Mouse (Mus musculus): ENCODE results near the gene Adcy1. TPM values are rescaled to one million over a fixed set of nuclear protein-coding genes. Genes with fewer than 3 reads are reported as not detected.

The Adcy1 gene
- polyA plus RNA-seq, 2 experiments = 1.8 to 3.1 TPM

DNA sequence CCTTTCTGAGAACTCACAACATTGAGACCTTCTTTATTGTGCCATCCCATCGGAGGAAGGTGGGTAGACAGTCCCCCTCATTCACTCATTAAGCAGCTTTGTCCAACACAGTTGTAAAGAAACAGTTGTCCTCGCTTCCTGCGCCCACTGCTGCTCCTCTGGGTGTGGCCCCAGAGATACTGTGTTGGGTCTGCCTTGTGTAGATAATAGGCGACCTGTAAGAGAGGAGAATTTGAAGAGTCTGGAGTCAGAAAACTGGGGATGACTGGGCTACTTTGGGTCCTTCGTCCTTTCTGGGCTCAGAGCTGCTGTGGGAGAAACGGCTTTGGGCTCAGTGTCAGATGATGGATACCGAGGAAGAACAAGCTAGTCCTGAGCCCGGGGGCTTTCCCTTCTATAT, 75.1 kb downstream of the Adcy1 start:
- no peaks in the 10 kb centered on the region for H3K9me3 ChIP-seq (ENCODE audit: control insufficient read depth, low read length)
- no peak for DNase-seq (ENCODE audit: low spot score)
- H3K4me2 ChIP-seq (replicated peaks; ENCODE audit: low read depth, low read length, severe bottlenecking) = no peak overlapping the region
- 90% methylated on average over 8 of the region's 8 CpGs for WGBS
- no peak for TF ChIP-seq POLR2A (IDR thresholded peaks at IDR 0.05; ENCODE audit: borderline replicate concordance, extremely low read depth, insufficient read depth, insufficient read length)
- H3K27ac ChIP-seq (replicated peaks; ENCODE audit: low read depth, low read length) = no peak overlapping the region
- H3K4me1 ChIP-seq (ENCODE audit: control insufficient read depth, insufficient read depth, low read length) = peaks cover 6% of the 10 kb centered on the region
- no peak for ATAC-seq (ENCODE audit: low FRiP score, low read depth)
- no peaks in the 10 kb centered on the region for H3K27me3 ChIP-seq (ENCODE audit: control insufficient read depth, insufficient read depth, low read length)
- H3K9ac ChIP-seq (ENCODE audit: low read depth, low read length, severe bottlenecking) = no peak overlapping the region
- no peak overlapping the region for H3K4me3 ChIP-seq (replicated peaks; ENCODE audit: low read length)
- no peaks in the 10 kb centered on the region for H3K36me3 ChIP-seq (ENCODE audit: control insufficient read depth, insufficient read depth, low read length)

DNA sequence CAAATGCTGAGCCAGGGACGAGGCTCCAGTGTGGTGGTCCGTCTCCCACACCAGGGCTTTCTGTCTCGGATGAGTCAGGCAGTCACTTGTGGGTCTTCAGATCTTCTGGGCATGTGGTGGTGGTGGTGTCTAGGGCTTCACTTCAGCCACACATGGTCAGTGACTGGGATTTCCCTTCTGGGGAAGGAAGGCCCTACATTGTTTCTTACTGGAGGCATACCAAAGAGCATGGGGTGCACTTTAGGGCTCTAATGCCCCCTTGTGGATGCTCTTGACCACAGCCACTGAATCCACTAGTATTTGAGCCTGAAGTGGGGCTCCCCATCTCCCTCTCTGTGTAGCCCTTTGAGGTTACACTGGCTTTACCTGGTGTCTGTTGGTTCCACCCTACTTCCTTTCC, 77.2 kb downstream of the Adcy1 start:
- H3K27ac ChIP-seq (replicated peaks; ENCODE audit: low read depth, low read length) = no peak overlapping the region
- no peak for TF ChIP-seq POLR2A (IDR thresholded peaks at IDR 0.05; ENCODE audit: borderline replicate concordance, extremely low read depth, insufficient read depth, insufficient read length)

DNA sequence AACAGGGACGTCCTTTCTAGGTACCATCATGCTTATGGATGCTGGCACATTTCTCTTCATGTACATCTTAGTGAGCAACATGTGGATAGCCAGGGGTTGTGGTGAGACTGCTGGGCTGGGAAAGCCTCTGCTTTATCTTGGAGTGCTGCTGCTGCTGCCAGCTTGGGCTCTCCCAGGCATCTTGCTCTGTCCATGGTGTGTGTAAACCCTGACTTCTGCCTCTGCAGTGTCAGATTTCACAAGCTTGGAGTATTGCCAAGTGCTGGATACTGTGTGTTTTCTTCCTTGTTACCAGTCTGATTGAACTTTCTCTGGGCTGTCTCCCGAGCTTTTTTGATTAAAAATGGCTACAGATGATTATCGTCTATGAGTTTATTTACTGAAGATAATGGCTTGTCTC, 79.4 kb downstream of the Adcy1 start:
- Histone ChIP-seq H3K4me3 (replicated peaks; ENCODE audit: low read length) (no peak overlapping the region), H3K27ac (replicated peaks; ENCODE audit: low read depth, low read length) (no peak overlapping the region), H3K9me3 (ENCODE audit: control insufficient read depth, low read length) (no peaks in the 10 kb centered on the region), H3K4me2 (replicated peaks; ENCODE audit: low read depth, low read length, severe bottlenecking) (no peak overlapping the region), H3K4me1 (ENCODE audit: control insufficient read depth, insufficient read depth, low read length) (peaks cover 6% of the 10 kb centered on the region), H3K9ac (ENCODE audit: low read depth, low read length, severe bottlenecking) (no peak overlapping the region), H3K36me3 (ENCODE audit: control insufficient read depth, insufficient read depth, low read length) (no peaks in the 10 kb centered on the region), H3K27me3 (ENCODE audit: control insufficient read depth, insufficient read depth, low read length) (no peaks in the 10 kb centered on the region)
- DNase-seq (ENCODE audit: low spot score) (peak; percentile 82), ATAC-seq (ENCODE audit: low FRiP score, low read depth) (no peak; the same call in 1 of the 2 replicates)
- WGBS = 17% methylated on average over 3 of the region's 3 CpGs
- TF ChIP-seq POLR2A (IDR thresholded peaks at IDR 0.05; ENCODE audit: borderline replicate concordance, extremely low read depth, insufficient read depth, insufficient read length) = no peak

More for the DNA sequence above, 77.2 kb downstream of the Adcy1 start:
- WGBS = 98% methylated on average over 3 of the region's 3 CpGs
- no peak for ATAC-seq (ENCODE audit: low FRiP score, low read depth)
- no peaks in the 10 kb centered on the region for H3K9me3 ChIP-seq (ENCODE audit: control insufficient read depth, low read length)
- peaks cover 6% of the 10 kb centered on the region for H3K4me1 ChIP-seq (ENCODE audit: control insufficient read depth, insufficient read depth, low read length)
- no peak overlapping the region for H3K9ac ChIP-seq (ENCODE audit: low read depth, low read length, severe bottlenecking)
- DNase-seq (ENCODE audit: low spot score) = peak; percentile 66
- no peak overlapping the region for H3K4me2 ChIP-seq (replicated peaks; ENCODE audit: low read depth, low read length, severe bottlenecking)
- H3K27me3 ChIP-seq (ENCODE audit: control insufficient read depth, insufficient read depth, low read length) = no peaks in the 10 kb centered on the region
- H3K4me3 ChIP-seq (replicated peaks; ENCODE audit: low read length) = no peak overlapping the region
- H3K36me3 ChIP-seq (ENCODE audit: control insufficient read depth, insufficient read depth, low read length) = no peaks in the 10 kb centered on the region

DNA sequence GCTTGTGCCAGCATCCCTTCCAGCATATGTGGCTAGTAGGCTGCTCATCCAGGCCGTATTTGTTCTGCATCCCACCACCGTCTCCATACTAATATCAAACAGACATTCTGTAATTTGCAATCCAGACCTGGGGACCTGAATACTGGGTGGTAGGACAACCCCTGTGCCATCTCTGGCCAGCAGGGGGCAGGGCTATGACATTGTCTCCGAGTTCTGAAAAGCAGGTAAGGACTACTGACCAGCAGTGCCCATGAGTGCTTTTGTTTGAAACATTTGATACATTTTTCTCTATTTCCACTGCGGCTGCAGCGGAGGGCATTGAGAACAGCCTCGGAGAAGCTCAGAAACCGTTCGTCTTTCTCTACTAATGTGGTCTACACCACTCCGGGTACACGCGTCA, 81.1 kb downstream of the Adcy1 start:
- H3K9me3 ChIP-seq (ENCODE audit: control insufficient read depth, low read length) = no peaks in the 10 kb centered on the region
- DNase-seq (ENCODE audit: low spot score) (no peak), ATAC-seq (ENCODE audit: low FRiP score, low read depth) (no peak)
- no peaks in the 10 kb centered on the region for H3K27me3 ChIP-seq (ENCODE audit: control insufficient read depth, insufficient read depth, low read length)
- H3K4me2 ChIP-seq (replicated peaks; ENCODE audit: low read depth, low read length, severe bottlenecking) = no peak overlapping the region
- H3K36me3 ChIP-seq (ENCODE audit: control insufficient read depth, insufficient read depth, low read length) = no peaks in the 10 kb centered on the region
- no peak overlapping the region for H3K9ac ChIP-seq (ENCODE audit: low read depth, low read length, severe bottlenecking)
- 90% methylated on average over 11 of the region's 11 CpGs for WGBS
- H3K27ac ChIP-seq (replicated peaks; ENCODE audit: low read depth, low read length) = no peak overlapping the region
- peaks cover 6% of the 10 kb centered on the region for H3K4me1 ChIP-seq (ENCODE audit: control insufficient read depth, insufficient read depth, low read length)
- no peak for TF ChIP-seq POLR2A (IDR thresholded peaks at IDR 0.05; ENCODE audit: borderline replicate concordance, extremely low read depth, insufficient read depth, insufficient read length)
- no peak overlapping the region for H3K4me3 ChIP-seq (replicated peaks; ENCODE audit: low read length)

DNA sequence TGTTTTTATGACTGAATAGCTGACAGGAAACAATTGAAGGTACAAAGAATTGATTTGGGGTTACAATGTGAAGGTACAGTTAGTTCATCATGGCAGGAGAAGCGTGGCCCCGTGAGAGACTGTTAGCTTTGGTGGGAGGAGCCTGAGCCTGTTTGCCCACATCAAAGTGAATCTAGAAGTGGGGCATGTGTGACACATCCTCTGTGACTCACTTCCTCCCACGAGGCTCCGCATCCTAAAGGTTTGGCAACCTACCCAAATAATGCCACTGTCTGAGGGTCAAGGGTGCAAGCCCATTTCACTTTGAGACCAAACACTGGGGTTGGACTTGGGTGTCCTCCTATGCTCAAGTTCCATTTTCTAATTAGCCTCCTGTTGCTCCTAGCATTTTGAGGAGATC, 81.9 kb downstream of the Adcy1 start:
- DNase-seq (ENCODE audit: low spot score) = no peak
- Histone ChIP-seq H3K36me3 (ENCODE audit: control insufficient read depth, insufficient read depth, low read length) (no peaks in the 10 kb centered on the region), H3K4me1 (ENCODE audit: control insufficient read depth, insufficient read depth, low read length) (peaks cover 6% of the 10 kb centered on the region), H3K27me3 (ENCODE audit: control insufficient read depth, insufficient read depth, low read length) (no peaks in the 10 kb centered on the region), H3K9ac (ENCODE audit: low read depth, low read length, severe bottlenecking) (no peak overlapping the region), H3K27ac (replicated peaks; ENCODE audit: low read depth, low read length) (no peak overlapping the region), H3K4me2 (replicated peaks; ENCODE audit: low read depth, low read length, severe bottlenecking) (no peak overlapping the region), H3K4me3 (replicated peaks; ENCODE audit: low read length) (no peak overlapping the region), H3K9me3 (ENCODE audit: control insufficient read depth, low read length) (no peaks in the 10 kb centered on the region)
- WGBS = 69% methylated on average over 4 of the region's 4 CpGs
- no peak for TF ChIP-seq POLR2A (IDR thresholded peaks at IDR 0.05; ENCODE audit: borderline replicate concordance, extremely low read depth, insufficient read depth, insufficient read length)
- ATAC-seq (ENCODE audit: low FRiP score, low read depth) = no peak

DNA sequence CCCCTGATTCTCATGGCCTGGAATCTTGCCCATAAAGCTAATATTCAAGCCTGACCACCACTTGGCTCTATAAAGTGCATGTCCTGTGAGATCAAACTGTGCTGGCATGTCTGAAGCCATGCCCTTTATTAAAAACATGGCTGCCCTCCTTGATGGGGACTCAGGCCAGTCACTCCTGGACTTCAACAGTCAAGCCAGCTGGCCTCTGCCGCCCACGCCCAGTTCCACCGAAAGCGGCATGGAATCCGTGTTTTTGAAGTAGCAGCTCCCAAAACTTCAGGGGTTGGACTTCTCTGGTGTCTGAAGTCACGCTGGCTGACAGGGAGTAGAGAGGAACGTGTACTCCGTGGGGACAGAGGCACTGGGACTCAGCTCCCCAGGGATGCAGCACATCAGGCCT, 84.2 kb downstream of the Adcy1 start:
- Histone ChIP-seq H3K4me2 (replicated peaks; ENCODE audit: low read depth, low read length, severe bottlenecking) (no peak overlapping the region), H3K4me1 (ENCODE audit: control insufficient read depth, insufficient read depth, low read length) (peaks cover 4% of the 10 kb centered on the region), H3K9me3 (ENCODE audit: control insufficient read depth, low read length) (no peaks in the 10 kb centered on the region), H3K27ac (replicated peaks; ENCODE audit: low read depth, low read length) (no peak overlapping the region), H3K36me3 (ENCODE audit: control insufficient read depth, insufficient read depth, low read length) (no peaks in the 10 kb centered on the region), H3K4me3 (replicated peaks; ENCODE audit: low read length) (no peak overlapping the region), H3K9ac (ENCODE audit: low read depth, low read length, severe bottlenecking) (no peak overlapping the region), H3K27me3 (ENCODE audit: control insufficient read depth, insufficient read depth, low read length) (no peaks in the 10 kb centered on the region)
- 86% methylated on average over 8 of the region's 8 CpGs for WGBS
- TF ChIP-seq POLR2A (IDR thresholded peaks at IDR 0.05; ENCODE audit: borderline replicate concordance, extremely low read depth, insufficient read depth, insufficient read length) = no peak
- no peak for ATAC-seq (ENCODE audit: low FRiP score, low read depth)
- no peak for DNase-seq (ENCODE audit: low spot score)
